Mouse (Mus musculus): ENCODE data around the gene Heca.

DNA sequence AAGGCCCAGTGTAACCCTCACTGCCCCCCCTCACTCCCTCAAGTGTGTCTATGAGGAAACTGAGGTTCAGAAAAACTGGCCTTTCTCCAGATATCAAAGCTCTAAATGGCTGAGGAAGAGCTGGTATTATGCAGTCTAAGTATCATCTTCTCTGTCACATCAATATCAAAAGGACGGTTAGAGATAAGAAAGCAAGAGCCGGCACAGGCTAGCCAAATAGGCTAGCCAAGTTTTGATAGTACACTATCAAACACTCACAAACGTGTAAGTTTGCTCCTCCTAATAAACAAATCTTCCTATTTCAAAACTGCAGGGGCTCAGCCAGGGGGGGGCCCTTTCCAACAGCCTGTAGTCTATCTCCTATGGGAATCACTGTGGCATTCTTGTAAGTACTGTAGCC lies 1.8 kb downstream of the Heca start:
- TF ChIP-seq CTCF (IDR thresholded peaks at IDR 0.05 in 2 of 3, conservative IDR thresholded peaks at IDR 0.05 in 1 of 3; ENCODE audit: control insufficient read depth in 1 of 3, insufficient read depth in 1 of 3, low read depth in 2 of 3, low read length in 3 of 3, poor library complexity in 1 of 3, severe bottlenecking in 1 of 3) (no peak), ZKSCAN1 (IDR thresholded peaks at IDR 0.05; ENCODE audit: low read depth, low read length) (no peak), ZC3H11A (IDR thresholded peaks at IDR 0.05; ENCODE audit: low read depth, low read length) (no peak), POLR2A (IDR thresholded peaks at IDR 0.05; ENCODE audit: control insufficient read depth in 1 of 2, insufficient read depth in 1 of 2, low read depth in 1 of 2, low read length in 2 of 2, poor library complexity in 1 of 2) (no peak), USF1 (IDR thresholded peaks at IDR 0.05; ENCODE audit: low read depth, low read length) (no peak), CHD1 (IDR thresholded peaks at IDR 0.05; ENCODE audit: low read depth, low read length) (no peak), MXI1 (IDR thresholded peaks at IDR 0.05; ENCODE audit: low read depth, low read length) (no peak; the same call in 1 of the 2 replicates), EP300 (IDR thresholded peaks at IDR 0.05; ENCODE audit: low read depth in 1 of 2, low read length in 2 of 2) (peak; percentile 90 to 91), ZNF384 (IDR thresholded peaks at IDR 0.05; ENCODE audit: low read depth, low read length) (no peak), HCFC1 (IDR thresholded peaks at IDR 0.05; ENCODE audit: low read depth, low read length) (no peak)

Measured in MEL (cell line).